Mouse (Mus musculus): ENCODE measurements at regions not wholly inside any gene's neighbourhood (a gene's known extent, or its start where the extent isn't known, plus 50 kb on each side); places are given as distances from the start of the nearest gene placed in this dataset.

DNA sequence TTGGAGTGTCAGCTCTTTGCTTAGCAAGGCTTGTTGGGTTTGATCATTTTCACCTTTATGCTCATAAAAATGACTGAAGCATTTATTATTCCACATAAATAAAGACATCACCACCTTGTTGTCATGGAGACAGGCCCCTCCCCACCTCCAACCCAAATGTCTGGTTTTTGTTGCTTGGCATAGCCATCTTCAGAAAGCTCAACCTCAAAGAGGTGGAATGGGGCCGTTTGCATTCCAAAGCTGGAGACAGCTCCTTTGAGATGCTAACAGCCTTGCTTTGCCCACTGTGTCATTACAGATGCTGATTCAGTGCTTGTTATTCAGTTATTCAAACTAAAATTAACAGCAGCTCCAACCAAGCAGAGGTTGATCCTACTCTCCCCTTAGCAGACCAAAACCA is 51.9 kb upstream of the Lgalsl start:
- no peak for DNase-seq (ENCODE audit: low spot score)

DNA sequence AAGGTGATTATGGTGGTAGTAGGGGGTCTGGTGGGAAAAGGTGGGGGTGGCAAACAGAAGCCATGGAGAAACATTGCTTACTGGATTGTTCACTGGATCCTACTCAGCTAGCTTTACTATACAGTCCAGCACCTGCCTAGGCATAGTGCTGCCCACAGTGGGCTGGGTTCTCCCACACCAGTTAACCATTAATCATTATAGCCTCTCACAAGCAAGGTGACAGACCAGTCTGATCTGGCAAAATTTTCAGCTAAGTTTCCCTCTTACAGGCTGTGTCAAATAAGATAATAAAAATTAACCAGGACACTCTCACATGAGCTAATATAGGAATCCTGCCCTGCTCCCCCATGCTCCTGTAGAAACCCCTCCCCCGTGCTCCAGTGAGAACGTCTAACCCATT is 53.1 kb upstream of the Lgalsl start:
- no peak for DNase-seq (ENCODE audit: low spot score)

DNA sequence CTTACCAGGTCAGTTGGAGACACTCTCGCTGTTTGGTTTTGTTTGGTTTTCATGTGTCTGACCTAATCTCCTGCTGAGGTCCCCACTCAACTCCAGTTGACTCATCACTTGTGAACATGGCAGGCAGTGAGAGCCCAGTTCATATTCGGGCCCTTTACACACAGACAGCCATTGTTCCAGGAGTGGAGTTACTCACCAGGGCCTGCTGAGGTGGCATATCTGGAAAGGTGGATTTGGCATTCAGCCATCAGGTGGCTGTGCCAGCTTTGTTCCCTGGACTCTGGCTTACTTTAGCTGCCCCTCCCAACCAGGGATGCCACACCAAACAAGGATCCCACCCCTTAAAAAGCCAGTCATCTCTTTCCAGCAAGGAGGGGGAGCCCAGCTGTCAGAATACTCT is 56.2 kb upstream of the Lgalsl start:
- no peak for DNase-seq (ENCODE audit: low spot score)

DNA sequence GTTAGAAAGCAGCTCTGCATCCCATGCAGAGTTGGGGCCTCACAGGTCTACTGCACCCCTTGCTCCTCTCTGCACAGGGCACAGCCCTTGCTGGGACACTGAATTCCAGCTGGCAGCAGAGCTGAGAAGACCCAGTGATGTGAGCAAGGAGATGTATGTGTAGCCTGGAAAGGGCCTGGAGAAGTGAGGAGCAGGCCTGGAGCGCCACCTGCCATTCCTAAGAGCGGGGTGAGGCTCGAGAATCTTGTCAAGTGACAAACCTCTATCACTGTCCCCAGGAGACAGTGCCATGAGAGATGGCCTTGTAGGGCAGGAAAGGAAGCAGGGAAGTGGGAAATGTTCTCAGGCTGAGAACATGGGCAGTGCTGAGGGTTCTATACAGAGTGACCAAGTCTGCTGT is 59.6 kb upstream of the Lgalsl start:
- DNase-seq (ENCODE audit: low spot score), result no peak

DNA sequence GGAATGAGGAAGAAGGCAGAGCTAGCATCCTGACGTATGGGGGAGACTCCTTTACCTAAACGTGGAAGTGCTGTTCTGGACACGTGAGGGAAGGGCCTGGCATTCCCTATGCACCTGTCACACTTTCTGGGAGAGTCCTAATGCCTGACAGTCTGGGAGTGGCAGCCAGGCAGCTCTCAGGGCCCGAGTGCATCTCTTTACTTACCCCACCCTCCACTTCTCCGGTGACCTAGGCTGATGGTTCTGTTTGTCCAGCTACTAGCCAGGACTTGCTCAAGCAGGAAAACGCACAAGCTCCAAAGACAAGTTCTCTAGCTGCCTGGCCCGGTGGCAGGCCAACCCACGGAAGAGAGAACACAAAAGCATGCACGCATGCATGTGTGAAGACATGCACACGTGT is 60.9 kb upstream of the Lgalsl start:
- DNase-seq (ENCODE audit: low spot score), result no peak

DNA sequence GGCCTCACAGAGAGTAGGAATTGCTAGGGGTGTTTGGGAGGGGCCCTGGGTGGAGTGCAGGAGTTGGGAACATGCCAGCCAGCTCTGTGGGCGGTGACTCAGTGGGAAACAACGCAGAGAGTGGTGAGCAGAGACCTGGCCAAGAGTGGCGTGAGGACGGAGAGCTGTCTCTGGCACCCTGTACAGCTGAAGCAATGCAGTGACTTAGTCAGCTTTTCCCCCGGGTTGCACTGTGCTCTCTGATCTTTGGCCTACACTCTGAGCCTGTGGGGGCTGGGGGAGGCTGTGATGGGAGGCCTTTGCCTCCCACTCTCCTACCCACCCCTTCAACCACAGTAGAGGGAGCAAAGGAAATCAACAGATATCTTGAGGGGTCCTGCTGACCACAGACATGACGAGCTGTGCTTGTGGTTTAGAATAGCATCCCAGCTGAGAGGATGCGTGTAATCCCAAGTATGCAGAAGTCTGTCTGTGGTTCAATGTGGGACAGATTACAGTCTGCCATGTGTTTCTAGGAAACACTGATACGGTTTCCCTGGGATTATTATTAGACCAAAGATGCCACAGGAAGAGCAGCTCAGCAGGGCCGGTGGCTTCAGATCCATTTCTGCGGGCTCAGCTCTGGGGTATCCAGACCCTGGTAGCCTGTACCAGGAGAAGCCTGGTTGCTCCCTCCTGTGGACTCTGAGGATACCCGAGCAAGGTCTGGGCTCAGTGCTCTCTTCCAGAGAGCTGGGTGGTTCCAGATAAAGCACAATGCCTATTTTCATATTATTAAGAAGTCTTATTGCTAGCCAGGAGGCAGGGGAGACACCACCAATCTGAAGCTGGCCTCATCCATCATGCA is 65.6 kb upstream of the Lgalsl start:
- peak; percentile 67 for DNase-seq (ENCODE audit: low spot score)

DNA sequence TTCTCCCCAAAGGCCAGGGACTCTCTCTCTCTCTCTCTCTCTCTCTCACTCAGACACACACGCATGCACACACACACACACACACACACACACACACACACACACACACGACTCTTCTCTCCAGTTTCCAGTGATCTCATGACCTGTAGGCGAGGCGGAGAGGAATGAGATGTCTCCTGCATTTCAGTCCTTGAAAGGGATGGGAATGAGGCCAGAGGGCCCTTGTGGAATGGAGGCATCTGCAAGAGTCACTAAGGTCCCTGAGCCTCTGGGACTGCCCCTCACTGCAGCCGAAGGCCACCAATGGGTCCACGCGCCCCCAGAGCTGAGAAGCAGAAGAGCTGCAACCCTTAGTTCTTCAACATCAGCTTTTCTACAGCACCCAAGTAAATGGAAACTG is 66.6 kb upstream of the Lgalsl start:
- DNase-seq (ENCODE audit: low spot score), result no peak

DNA sequence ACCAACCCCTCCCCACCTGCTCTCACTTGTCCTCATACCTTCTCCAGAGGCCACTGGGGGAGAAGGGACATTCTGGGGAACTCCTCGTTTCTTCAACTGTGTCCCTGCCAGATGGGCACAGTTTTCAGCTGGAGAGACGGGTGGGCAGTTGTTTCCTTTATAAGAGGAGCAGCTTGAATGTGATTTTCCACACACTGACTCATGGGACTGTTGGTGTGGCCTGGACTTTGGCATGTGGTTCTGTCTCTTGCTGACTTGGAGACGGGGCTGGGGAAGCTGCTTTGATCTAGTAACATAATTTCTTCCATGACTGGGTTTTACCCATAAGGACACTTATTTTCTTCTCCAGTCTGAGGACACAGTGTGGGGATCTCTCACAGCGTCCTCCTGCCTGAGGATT is 67.7 kb upstream of the Lgalsl start:
- DNase-seq (ENCODE audit: low spot score), result no peak

DNA sequence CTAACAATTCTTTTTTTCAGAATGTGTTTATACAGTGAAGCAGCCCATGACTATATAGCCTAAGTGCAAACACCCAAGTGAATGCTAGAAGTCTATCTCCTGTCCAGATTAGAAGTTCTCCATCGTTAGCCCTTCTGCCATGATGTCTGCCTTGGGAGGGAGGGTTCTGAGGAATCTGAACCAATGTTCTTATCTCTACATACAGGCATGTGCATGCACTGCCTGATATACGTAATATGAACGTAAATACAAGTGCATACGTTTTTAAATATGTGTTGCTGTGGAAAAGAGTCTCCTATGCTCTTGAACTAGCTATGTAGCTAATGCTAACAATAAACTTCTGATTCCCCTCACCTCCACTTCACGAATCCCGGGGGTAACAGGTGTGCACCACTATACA is 68.9 kb upstream of the Lgalsl start:
- no peak for DNase-seq (ENCODE audit: low spot score)

DNA sequence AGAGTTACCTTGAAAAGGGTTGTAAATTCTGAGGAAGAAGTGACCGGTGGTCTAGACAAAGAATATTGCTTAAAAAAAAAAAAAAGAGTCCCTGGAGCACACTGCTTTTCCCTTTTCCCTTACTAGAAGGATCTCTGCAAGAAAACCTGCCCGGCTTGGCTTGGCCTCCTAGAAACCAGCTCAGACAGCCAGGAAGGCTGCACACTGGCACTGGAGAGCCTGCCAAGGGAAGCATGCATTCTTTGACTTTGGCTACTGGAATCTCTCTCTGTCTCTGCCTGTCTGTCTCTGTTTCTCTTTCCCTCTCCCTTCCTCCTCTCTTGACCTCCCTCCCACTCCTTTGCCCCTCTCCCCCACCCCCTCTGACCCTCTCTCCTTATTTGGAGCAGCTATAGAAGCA is 71.1 kb upstream of the Lgalsl start:
- no peak for DNase-seq (ENCODE audit: low spot score)

DNA sequence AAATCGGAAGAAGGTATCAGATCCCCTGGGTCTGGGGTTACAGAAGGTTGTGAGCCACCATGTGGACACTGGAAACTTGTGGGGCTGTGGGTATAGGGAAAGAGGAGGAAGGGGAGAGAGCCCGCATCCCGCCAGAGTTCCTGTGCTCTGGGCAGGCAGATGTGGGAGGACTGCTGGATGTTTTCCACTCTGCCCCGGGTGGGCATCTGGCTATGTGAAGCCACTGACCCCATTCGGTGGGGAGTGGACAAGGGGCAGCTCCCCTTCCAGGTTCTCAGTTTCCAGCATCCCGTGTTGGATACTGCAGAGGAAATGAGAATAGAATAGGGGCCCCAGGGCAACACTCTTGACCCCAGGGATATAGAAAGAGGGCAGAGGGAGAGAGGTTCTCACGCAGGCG is 72.1 kb upstream of the Lgalsl start:
- DNase-seq (ENCODE audit: low spot score), result no peak

DNA sequence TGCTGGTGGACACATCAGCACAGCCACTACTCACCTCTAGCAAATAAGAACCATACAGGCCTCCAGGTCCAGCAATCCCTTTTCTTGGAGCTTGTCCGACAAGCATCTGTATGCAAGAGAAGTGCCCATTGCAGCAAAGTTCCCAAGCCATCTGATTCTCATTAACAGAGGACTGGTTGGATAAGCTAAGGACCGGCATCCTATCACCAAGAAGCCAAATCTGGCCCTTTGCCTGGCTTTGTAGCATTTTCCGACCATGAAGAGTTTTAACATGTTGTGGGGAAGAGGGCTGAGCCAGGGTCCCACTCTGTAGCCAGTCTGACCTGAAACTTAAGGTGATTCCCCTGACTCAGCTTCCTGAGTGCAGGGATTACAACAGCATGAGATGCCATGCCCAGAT is 77.1 kb upstream of the Lgalsl start:
- no peak for DNase-seq (ENCODE audit: low spot score)

DNA sequence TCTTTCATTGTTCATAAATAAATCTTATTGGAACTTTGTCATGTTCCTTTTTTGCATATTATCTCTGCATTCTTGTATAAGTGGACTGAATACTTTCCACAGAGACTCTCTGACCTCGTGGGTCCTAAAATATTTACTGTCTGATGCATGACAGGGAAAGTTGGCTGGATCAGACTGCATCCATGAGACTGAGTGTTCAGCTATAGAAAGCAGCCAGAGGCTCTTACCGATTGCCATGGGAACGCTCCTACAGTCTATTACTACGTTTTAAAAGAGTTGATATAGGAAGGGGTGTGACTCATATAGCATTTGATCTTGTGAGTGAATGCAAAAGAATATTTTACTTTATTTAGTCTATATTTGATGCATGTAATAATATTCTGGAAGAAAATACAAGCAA is 77.6 kb upstream of the Lgalsl start:
- DNase-seq (ENCODE audit: low spot score), result no peak

DNA sequence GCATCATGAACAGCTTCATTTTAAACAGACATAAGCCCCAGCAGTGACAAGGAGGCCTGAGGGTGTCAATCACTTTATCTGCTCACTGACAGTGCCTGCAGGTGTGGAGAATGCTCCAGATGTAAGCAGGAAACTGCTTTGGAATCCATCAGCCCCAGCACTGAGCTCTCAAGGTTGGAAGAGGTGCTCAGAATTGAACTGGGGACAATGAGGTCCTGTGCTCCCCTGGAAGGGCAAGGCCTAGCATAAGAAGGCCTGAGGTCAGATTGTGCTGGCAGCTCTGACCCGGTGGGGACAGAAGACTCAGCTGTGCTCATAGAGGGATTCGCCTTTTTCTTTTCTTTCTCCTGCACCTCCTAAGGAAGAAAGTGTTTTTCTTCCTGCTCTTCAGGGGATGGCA is 82.2 kb upstream of the Lgalsl start:
- no peak for DNase-seq (ENCODE audit: low spot score)

DNA sequence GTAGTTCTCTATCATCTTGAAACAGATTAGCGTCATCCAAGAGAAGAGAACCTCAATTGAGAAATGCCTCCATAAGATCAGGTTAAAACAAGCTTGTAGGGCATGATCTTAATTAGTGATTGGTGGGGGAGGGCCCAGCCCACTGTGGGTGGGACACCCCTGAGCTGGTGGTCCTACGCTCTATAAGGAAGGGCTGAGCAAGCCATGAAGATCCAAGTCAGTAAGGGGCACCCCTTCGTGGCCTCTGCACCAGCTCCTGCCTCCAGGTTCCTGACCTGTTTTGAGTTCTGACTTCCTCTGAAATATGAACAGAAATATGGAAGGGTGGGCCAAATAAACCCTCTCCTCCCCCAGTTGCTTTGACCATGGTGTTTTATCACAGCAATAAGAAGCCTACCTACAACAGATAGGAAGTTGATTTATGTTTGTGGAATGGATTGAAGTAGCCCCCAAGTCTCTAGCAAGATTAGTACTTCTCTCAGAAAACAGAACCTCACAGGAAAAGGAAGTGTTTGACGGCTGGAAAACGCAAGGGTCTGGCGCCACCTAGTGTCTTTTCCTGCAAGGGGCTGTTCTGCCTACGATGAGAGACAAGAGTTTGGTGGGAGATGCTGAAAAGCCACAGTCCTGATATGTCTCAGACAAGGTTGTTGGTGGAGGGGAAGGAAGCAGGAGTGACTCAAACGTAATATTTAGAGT is 82.9 kb upstream of the Lgalsl start:
- DNase-seq (ENCODE audit: low spot score), result peak; percentile 94

DNA sequence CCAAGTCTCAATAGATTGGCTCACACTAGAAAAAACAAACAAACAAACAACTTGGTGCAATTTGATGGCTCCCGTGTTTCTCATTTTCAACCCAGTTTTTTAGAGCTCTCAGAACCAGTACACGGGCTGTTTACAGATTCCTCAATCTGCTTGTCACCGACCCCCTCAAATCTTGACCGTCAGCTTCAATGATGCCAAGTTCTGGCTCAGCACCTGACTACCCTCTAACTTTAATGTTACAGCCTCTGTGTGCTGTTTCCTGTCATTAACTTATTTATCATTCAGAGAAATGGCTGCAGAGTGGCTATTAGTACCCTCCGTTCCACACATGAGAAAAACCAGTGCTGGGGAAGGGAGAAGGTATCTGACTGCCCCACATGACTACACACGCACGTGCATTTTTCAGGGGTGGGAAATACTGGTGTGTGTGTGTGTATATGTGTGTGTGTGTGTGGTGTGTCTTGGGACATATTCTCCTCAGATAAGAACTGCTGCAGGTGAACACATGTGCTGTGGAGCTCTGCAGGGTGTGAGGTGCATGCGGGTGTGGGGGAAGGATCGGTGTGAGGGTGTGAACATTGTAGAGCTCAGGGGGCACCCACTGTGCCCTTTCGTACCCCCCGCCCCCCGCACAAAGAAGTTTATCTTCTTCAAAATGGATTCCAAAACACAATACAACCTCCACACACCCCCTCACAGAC is 83.6 kb upstream of the Lgalsl start:
- peak; percentile 62 for DNase-seq (ENCODE audit: low spot score)

DNA sequence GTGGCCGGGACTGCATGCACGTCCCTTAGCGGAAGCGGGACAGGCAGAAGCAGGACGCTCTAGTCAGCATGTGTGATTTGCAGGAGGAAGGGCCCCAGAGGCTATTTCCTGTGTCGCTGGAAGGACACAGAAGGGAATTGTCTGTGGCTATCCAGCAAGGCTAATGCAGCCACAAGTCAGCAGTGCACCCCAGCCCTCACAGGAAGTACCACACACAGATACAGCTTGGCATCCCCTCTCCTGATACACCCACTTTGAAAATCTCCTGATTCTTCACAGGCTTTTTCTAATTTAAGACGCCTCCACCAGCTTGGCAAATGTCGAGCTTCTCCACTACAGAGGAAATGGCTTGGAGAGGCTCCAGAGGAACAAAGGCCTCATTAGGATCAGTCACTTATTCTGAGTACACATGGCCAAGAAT is 84.3 kb upstream of the Lgalsl start:
- DNase-seq (ENCODE audit: low spot score), result peak; percentile 84

DNA sequence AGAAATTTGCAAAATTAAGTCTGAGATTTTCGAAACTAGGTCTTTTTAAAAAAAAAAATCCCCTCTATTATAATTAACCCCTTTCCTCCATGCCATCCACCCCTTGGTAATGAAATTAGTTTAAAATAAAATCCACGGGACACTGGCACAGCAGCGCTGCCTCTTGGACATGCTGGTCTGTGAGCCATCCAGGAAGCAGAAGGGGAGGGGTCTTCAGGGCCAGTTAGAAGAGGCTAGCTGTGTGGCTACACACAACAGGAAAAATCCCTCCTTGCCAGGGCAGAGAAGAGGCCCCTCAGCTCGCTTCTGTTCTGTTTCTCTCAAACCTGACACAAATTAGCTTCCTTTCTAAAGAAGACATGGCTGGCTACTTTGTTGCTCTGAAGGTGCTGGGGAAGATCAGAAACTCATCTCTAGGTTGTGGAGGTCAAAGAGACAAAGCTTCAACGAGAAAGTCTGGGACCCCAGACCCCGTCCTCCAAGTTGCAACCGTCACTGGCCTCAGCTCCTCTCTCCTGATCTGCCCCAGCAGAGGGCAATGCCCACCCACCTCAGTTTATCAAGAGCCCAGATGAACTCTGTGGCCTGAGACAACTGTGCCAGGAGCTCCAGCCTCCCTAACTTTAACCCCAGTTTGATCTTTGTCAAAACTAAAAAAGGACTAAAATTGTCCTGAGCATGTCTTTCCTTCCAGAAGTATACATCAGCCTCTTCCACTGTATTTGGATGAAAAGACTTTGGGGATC is 85.0 kb upstream of the Lgalsl start:
- DNase-seq (ENCODE audit: low spot score), result peak; percentile 67

DNA sequence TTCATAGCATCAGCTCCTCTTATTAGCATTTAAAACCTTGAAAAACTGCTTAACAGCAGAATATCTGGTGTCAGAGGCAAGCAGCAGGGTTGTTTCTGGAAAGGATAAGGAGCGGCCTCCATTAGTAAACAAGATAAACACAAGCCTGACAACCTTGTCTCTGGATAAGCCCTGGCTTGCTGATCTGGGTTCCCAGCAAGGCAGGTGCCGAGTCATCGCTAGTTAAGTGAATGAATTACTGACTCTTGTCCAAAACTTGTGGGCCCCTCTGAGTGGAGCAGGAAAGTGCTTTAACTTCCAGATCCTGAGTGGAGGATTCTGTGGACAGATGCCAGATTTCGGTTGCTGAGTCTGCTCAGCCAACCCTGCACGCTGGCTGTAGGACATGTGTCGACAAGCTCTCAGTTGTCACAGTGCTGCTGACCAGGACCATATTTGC is 85.6 kb upstream of the Lgalsl start:
- peak; percentile 60 for DNase-seq (ENCODE audit: low spot score)

DNA sequence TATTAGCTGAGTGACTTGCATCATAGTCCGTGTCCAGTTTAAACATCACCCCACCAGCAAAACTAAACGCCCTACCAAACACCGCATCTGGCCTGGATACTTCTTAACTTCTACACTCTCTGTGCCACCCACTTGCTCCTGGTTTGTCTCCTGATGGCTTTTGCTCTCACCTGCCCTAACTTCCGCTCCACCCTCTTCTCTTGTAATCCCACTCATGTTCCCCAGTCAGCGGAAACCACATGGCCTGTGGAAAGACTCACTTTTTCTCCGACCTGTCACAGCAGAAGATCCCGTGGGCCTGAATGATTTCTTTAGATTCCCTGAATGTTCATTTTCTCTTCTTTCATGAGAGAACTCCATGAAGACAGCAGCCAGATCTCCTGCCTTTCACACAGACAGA is 86.1 kb upstream of the Lgalsl start:
- no peak for DNase-seq (ENCODE audit: low spot score)

DNA sequence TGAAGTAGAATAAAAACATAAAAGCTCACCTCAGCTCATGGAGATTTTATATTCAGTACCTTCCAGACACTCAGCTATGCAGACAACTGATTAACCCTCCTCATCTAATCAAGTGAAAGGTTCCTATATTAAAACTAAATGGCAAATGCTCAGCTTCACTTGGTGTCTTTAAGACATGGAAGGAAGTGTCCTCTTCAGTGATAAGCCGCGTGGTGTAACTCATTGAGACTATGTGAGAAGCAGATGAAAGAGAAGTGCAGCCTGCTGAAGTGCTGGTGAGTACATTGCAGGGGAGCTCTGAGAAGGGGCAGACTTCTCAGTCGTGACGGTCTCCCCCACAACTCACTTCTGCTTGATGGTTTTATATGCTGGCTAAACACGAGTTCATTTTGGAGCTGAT is 86.6 kb upstream of the Lgalsl start:
- DNase-seq (ENCODE audit: low spot score), result no peak

DNA sequence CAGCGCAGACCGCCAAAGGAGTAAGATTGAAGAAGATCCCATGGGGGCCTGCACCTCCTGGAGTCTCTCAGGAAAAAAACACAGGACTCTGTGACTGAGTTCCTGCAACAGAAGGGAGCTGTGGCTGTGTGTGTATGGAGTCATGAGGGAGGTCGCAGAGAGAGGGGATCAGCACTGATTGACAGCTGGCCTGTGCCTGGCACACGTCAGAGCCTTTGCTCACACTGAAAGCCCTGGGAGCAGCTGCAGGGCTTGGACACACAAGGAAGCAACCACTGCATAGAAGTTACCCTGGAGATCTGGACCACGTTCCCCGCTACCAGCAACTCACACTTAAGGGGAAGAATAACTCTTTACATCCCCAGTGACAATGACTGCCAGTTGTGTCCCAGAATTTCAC is 92.3 kb upstream of the Lgalsl start:
- DNase-seq (ENCODE audit: low spot score), result no peak
